Comparison of ENCODE assay signal across 12 mouse cellular contexts in genomic region chr17:32771213-32771612, GRCm38 (mm10). TPM values are rescaled to one million over a fixed set of nuclear protein-coding genes. Genes with fewer than 3 reads are reported as not detected.
DNase-seq lines count a peak whose midpoint lies in the region; ATAC-seq and TF ChIP-seq lines count a peak whose summit lies in the region.
"Had no signal": no experiment of that assay in that cellular context is flagged by ENCODE, and none has a peak within 500 bp of the region (broad histone marks: within the 10 kb centered on the region; RNA-seq: fewer than 3 reads in every experiment).

No protein-coding gene starts in this region.

- DNase-seq in gastrocnemius, postnatal 14 days: peak; percentile 16
- DNase-seq in gastrocnemius, postnatal 36 days: no peak
- DNase-seq in liver, embryonic 14.5 days (ENCODE audit: low read depth in 3 of 3, low spot score in 3 of 3): no peak
- DNase-seq in liver: no peak
- DNase-seq in CH12.LX (ENCODE audit: extremely low read depth): peak; percentile 43
- peak; percentile 48 for DNase-seq in naive thymus-derived CD4-positive, alpha-beta T cell, adult 2 months (ENCODE audit: low read depth)
- DNase-seq in spleen, postnatal 36 days (ENCODE audit: low spot score in 2 of 2): no peak
- DNase-seq in left cerebral cortex, adult 18-20 months (ENCODE audit: low spot score in 2 of 2): no peak
- DNase-seq: lung, embryonic 14.5 days; right cerebral cortex, adult 18-20 months had no signal

- no peak overlapping the region for H3K4me3 ChIP-seq in liver, embryonic 14.5 days (ENCODE audit: insufficient read depth in 1 of 2, low read depth in 2 of 2, low read length in 2 of 2)
- no peak overlapping the region for H3K4me3 ChIP-seq in CH12.LX (replicated peaks in 1 of 3; ENCODE audit: low read depth in 2 of 3, low read length in 2 of 3, poor library complexity in 1 of 3)
- H3K4me3 ChIP-seq: embryonic facial prominence, embryonic 13.5 days; hindbrain, embryonic 10.5 days had no signal

- H3K9ac ChIP-seq in liver, embryonic 14.5 days (replicated peaks): no peak overlapping the region
- H3K9ac ChIP-seq in CH12.LX (ENCODE audit: insufficient read depth, low read depth): no peak overlapping the region
- H3K9ac ChIP-seq: embryonic facial prominence, embryonic 13.5 days; lung, embryonic 14.5 days had no signal

- no peak for TF ChIP-seq EP300 in liver, embryonic 14.5 days (IDR thresholded peaks at IDR 0.05; ENCODE audit: low read depth)
- no peak for TF ChIP-seq EP300 in CH12.LX (IDR thresholded peaks at IDR 0.05; ENCODE audit: low read length)

- no peak for TF ChIP-seq POLR2A in CH12.LX (IDR thresholded peaks at IDR 0.05; ENCODE audit: low read depth, low read length)

- peak; percentile 63 for TF ChIP-seq RAD21 in CH12.LX (IDR thresholded peaks at IDR 0.05; ENCODE audit: low read depth, low read length)

- H3K27me3 ChIP-seq in liver, embryonic 14.5 days (ENCODE audit: control insufficient read depth, insufficient read depth, low read length): no peaks in the 10 kb centered on the region
- H3K27me3 ChIP-seq in CH12.LX (replicated peaks): no peaks in the 10 kb centered on the region
- H3K27me3 ChIP-seq: embryonic facial prominence, embryonic 13.5 days had no signal

- peaks cover 23% of the 10 kb centered on the region for H3K79me2 ChIP-seq in CH12.LX (replicated peaks; ENCODE audit: control insufficient read depth, extremely low read depth, insufficient read depth, poor library complexity, severe bottlenecking)

- WGBS in liver, embryonic 14.5 days (ENCODE audit: insufficient replicate concordance): 54% methylated on average over 1 of the region's 1 CpGs

- peaks cover 64% of the 10 kb centered on the region for H3K36me3 ChIP-seq in liver, embryonic 14.5 days (replicated peaks; ENCODE audit: control insufficient read depth, insufficient read depth, low read depth)
- peaks cover 42 to 89% of the 10 kb centered on the region in 2 experiments for H3K36me3 ChIP-seq in CH12.LX (replicated peaks in 1 of 2; ENCODE audit: control insufficient read depth in 1 of 2, insufficient read depth in 1 of 2, low read length in 1 of 2)

- no peak for ATAC-seq in liver, embryonic 14.5 days (ENCODE audit: insufficient read depth)

- in situ Hi-C loops in CH12.LX (cut with MboI; ENCODE audit: low pct_ligation_motif_present, low pct_unique_long_range_greater_than_20kb, low sequenced_read_pairs): no loop called here

- dilution Hi-C loops in CH12.LX (cut with MboI; ENCODE audit: extremely low pct_ligation_motif_present, extremely low pct_unique_long_range_greater_than_20kb, low sequenced_read_pairs): no loop called here

- H3K4me1 ChIP-seq in liver, embryonic 14.5 days (replicated peaks; ENCODE audit: control insufficient read depth in 2 of 2, insufficient read depth in 2 of 2, low read length in 1 of 2): no peaks in the 10 kb centered on the region
- H3K4me1 ChIP-seq in CH12.LX (ENCODE audit: control insufficient read depth in 1 of 2, insufficient read depth in 2 of 2): peaks cover 0 to 3% of the 10 kb centered on the region in 2 experiments; a peak in 1 of 4 replicates
- H3K4me1 ChIP-seq: embryonic facial prominence, embryonic 13.5 days; hindbrain, embryonic 10.5 days had no signal

- no peak overlapping the region for H3K27ac ChIP-seq in liver, embryonic 14.5 days
- H3K27ac ChIP-seq in CH12.LX (ENCODE audit: insufficient read depth, low read depth): no peak overlapping the region
- H3K27ac ChIP-seq: embryonic facial prominence, embryonic 13.5 days; hindbrain, embryonic 10.5 days had no signal

- H3K9me3 ChIP-seq in liver, embryonic 14.5 days (ENCODE audit: control insufficient read depth, low read length): no peaks in the 10 kb centered on the region
- no peaks in the 10 kb centered on the region for H3K9me3 ChIP-seq in CH12.LX (replicated peaks; ENCODE audit: low read length)

- intact Hi-C loops in gastrocnemius, postnatal 14 days (cut with DNase I; ENCODE audit: low total_unique reads): loop anchor here (10.0 kb wide), 1 partner anchor 104 kb away; no protein-coding TSS in a partner anchor
- intact Hi-C loops in gastrocnemius, postnatal 36 days (cut with DNase I): loop anchor here (5.0 kb wide), 1 partner anchor 96 kb away; no protein-coding TSS in a partner anchor

- TF ChIP-seq CTCF in liver, embryonic 14.5 days (IDR thresholded peaks at IDR 0.05; ENCODE audit: low read depth): 0 out of 2 replicates have a peak, but pooled peaks have one; percentile 19
- peak in 1 of 2 experiments; percentile 68; a peak in 2 of 4 replicates for TF ChIP-seq CTCF in CH12.LX (conservative IDR thresholded peaks at IDR 0.05 in 1 of 2, IDR thresholded peaks at IDR 0.05 in 1 of 2; ENCODE audit: low read depth in 2 of 2, low read length in 2 of 2)

- H3K4me2 ChIP-seq in liver, embryonic 14.5 days (ENCODE audit: low read depth): no peak overlapping the region
- no peak overlapping the region for H3K4me2 ChIP-seq in CH12.LX (ENCODE audit: insufficient read depth, low read depth, poor library complexity, severe bottlenecking)
- H3K4me2 ChIP-seq: embryonic facial prominence, embryonic 13.5 days; lung, embryonic 14.5 days had no signal

TF ChIP-seq in CH12.LX, 34 proteins besides CTCF, POLR2A, EP300 and RAD21:
- TF ChIP-seq JUND (conservative IDR thresholded peaks at IDR 0.05; ENCODE audit: low read depth, low read length): no peak
- TF ChIP-seq SMC3 (IDR thresholded peaks at IDR 0.05; ENCODE audit: low read depth, low read length): peak; percentile 33; the same call in 1 of the 2 replicates
- TF ChIP-seq MEF2A (IDR thresholded peaks at IDR 0.05; ENCODE audit: borderline replicate concordance, low read depth, low read length): no peak
- no peak for TF ChIP-seq ELF1 (IDR thresholded peaks at IDR 0.05; ENCODE audit: low read depth, low read length)
- TF ChIP-seq MAX (IDR thresholded peaks at IDR 0.05; ENCODE audit: low read length): no peak

RNA-seq across cellular contexts. Expression of gene Zfp871, which starts 16.9 kb away (rescaled TPM):
- total RNA-seq in gastrocnemius, postnatal 14 days (2021): 10 to 100 TPM; 22.2 to 24.0 TPM
- 10 to 100 TPM; 16.9 to 21.8 TPM for total RNA-seq in gastrocnemius, postnatal 36 days (2021)
- polyA plus RNA-seq in liver, embryonic 14.5 days (2012; rRNA removed): 7.4 and 8.0 TPM in 2 replicates
- 9.4 and 10.6 TPM in 2 replicates for polyA plus RNA-seq in liver, embryonic 14.5 days (2014; fragmentation: Nextera tagmentation; extraction: Ambion mirVana)
- total RNA-seq in CH12.LX (2012; rRNA removed) (9.8 and 11.3 TPM in 2 replicates), CH12.LX (2014; rRNA removed) (9.0 and 9.3 TPM in 2 replicates)
- 10.6 and 13.4 TPM in 2 replicates for polyA plus RNA-seq in CH12.LX (2012; ENCODE audit: insufficient read length, low read depth)
- total RNA-seq in left cerebral cortex, adult 18-20 months (2021): 10 to 100 TPM; 77.4 to 81.3 TPM

RNA-seq across cellular contexts. Expression of gene Zfp811, which starts 38.5 kb away (rescaled TPM):
- total RNA-seq in gastrocnemius, postnatal 14 days (2021): under 1 TPM; 0.18 to 0.33 TPM
- under 1 TPM; 0.08 to 0.10 TPM for total RNA-seq in gastrocnemius, postnatal 36 days (2021)
- 0.06 and 0.10 TPM in 2 replicates for polyA plus RNA-seq in liver, embryonic 14.5 days (2012; rRNA removed)
- polyA plus RNA-seq in liver, embryonic 14.5 days (2014; fragmentation: Nextera tagmentation; extraction: Ambion mirVana): 0.04 and 0.11 TPM in 2 replicates
- total RNA-seq in CH12.LX (2012; rRNA removed) (1.1 and 1.7 TPM in 2 replicates), CH12.LX (2014; rRNA removed) (5.0 and 6.6 TPM in 2 replicates)
- polyA plus RNA-seq in CH12.LX (2012; ENCODE audit: insufficient read length, low read depth): 3.4 and 4.1 TPM in 2 replicates
- total RNA-seq in left cerebral cortex, adult 18-20 months (2021): 1 to 10 TPM; 4.3 to 5.9 TPM

RNA-seq across cellular contexts. Expression of gene Zfp799, which starts 58.8 kb away (rescaled TPM):
- total RNA-seq in gastrocnemius, postnatal 14 days (2021): 1 to 10 TPM; 6.3 to 7.7 TPM
- 1 to 10 TPM; 5.5 to 5.8 TPM for total RNA-seq in gastrocnemius, postnatal 36 days (2021)
- polyA plus RNA-seq in liver, embryonic 14.5 days (2012; rRNA removed): 0.60 and 0.71 TPM in 2 replicates
- 1.0 and 1.5 TPM in 2 replicates for polyA plus RNA-seq in liver, embryonic 14.5 days (2014; fragmentation: Nextera tagmentation; extraction: Ambion mirVana)
- total RNA-seq in CH12.LX (2012; rRNA removed): 4.7 and 6.2 TPM in 2 replicates
- 6.5 and 9.0 TPM in 2 replicates for total RNA-seq in CH12.LX (2014; rRNA removed)
- 9.4 and 9.5 TPM in 2 replicates for polyA plus RNA-seq in CH12.LX (2012; ENCODE audit: insufficient read length, low read depth)
- total RNA-seq in left cerebral cortex, adult 18-20 months (2021): 10 to 100 TPM; 23.1 to 24.0 TPM

Comparison
In these comparisons a context has a peak if more than half of its experiments do, and no peak if none do; other contexts are left out.
1. DNase-seq: peak in gastrocnemius, postnatal 14 days (single experiment), CH12.LX (single experiment) and naive thymus-derived CD4-positive, alpha-beta T cell, adult 2 months (single experiment); none in gastrocnemius, postnatal 36 days (0 of 2), liver, embryonic 14.5 days (0 of 3), liver (single experiment), spleen, postnatal 36 days (0 of 2) and left cerebral cortex, adult 18-20 months (0 of 2).